Mouse (Mus musculus) kidney, adult 2 months (tissue): ENCODE measurements around the gene Gmds.

ENCODE experiments used
- CTCF ChIP-seq: fragments of 200-500 bp; conservative IDR thresholded peaks from 2 replicates; pipeline ENCODE4 v1.5.1; 2011; ENCODE audit warnings: low read depth, mild to moderate bottlenecking, control low read depth, low read length, moderate library complexity, mixed read lengths; ENCODE audit not compliant: insufficient read depth, insufficient read length
- POLR2A ChIP-seq: fragments of 200-500 bp; IDR thresholded peaks from one replicate; pipeline ENCODE4 v1.6.1; 2011; ENCODE audit warnings: low read depth, low read length, control low read depth

GRCm38 (mm10) chr13:32179906-32180305 is 158.6 kb downstream of the Gmds start:
- TF ChIP-seq CTCF, result no peak
- no peak for TF ChIP-seq POLR2A
